Mouse (Mus musculus) macrophage (primary cell): Measurements from ENCODE around the gene Rassf4. TPM values are rescaled to one million over a fixed set of nuclear protein-coding genes. Genes with fewer than 3 reads are reported as not detected.
"Not testable (repeated sequence)": the region's sequence is repeated elsewhere in the genome, so short reads cannot be mapped to it uniquely, and the experiment has no call there.

Source experiments
- H3K27ac ChIP-seq: fragments of 350-480 bp; formaldehyde crosslinking; 2 replicates; pipeline ENCODE4 v1.9.0; 2021
- H3K36me3 ChIP-seq: fragments of 350-480 bp; formaldehyde crosslinking; 2 replicates; pipeline ENCODE4 v1.9.0; 2021; ENCODE audit errors: inconsistent target
- H3K4me3 ChIP-seq: fragments of 350-480 bp; formaldehyde crosslinking; 2 replicates; pipeline ENCODE4 v1.9.0; 2021; ENCODE audit errors: inconsistent target
- H3K79me2 ChIP-seq: fragments of 350-480 bp; formaldehyde crosslinking; 2 replicates; pipeline ENCODE4 v1.9.0; 2021; ENCODE audit errors: inconsistent target
- WGBS: methylation state at CpG from one replicate; pipeline ENCODE4 v1.1.7; 2026; ENCODE audit warnings: inconsistent platforms; ENCODE audit not compliant: missing documents; 5-methylcytosine and 5-hydroxymethylcytosine counted together
- polyA plus RNA-seq: library from polyadenylated mRNA; stranded (reverse); fragments of 250-400 nt; gene quantifications from 3 replicates; pipeline ENCODE4 v1.2.4, GENCODE M21; 2018; ENCODE audit warnings: inconsistent platforms

The Rassf4 gene
- polyA plus RNA-seq, 1 experiment from 2014 or later, result 138 TPM

DNA sequence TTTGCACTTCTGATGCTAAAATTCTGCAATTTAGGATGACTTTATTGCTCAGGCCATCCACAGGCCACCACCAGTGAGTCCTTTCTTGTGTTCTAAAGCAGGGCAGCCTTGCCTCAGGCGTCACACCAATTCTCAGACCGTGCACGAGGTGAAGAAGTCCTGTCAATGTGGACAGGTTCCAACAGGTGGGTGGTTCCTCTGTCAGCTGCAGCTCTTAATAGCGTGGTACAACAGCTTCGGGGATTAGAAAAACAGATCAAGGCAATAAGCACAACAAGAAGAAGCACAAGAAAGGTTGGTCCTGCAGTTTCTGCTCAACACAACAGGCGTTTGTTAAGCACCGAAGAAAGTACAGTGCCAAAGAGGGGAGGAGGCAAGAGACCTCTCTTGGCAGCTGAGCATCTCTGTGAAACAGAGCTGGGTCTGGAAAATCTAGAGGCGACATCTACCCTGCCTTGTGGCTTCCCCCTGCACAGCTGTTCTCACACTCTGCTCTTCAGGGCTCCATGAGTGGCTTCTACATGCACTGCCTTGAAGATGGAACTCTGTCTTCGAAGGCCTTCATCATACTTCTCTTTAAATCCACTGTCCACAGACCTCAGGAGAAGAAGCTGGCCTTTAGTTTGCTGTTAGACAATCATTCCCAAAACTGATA, 37.0 kb downstream of the Rassf4 start:
- H3K4me3 ChIP-seq, result no peak overlapping the region
- no peak overlapping the region for H3K27ac ChIP-seq
- peaks cover 77% of the 10 kb centered on the region for H3K36me3 ChIP-seq
- WGBS, result 70% methylated on average over 9 of the region's 9 CpGs
- no peaks in the 10 kb centered on the region for H3K79me2 ChIP-seq

DNA sequence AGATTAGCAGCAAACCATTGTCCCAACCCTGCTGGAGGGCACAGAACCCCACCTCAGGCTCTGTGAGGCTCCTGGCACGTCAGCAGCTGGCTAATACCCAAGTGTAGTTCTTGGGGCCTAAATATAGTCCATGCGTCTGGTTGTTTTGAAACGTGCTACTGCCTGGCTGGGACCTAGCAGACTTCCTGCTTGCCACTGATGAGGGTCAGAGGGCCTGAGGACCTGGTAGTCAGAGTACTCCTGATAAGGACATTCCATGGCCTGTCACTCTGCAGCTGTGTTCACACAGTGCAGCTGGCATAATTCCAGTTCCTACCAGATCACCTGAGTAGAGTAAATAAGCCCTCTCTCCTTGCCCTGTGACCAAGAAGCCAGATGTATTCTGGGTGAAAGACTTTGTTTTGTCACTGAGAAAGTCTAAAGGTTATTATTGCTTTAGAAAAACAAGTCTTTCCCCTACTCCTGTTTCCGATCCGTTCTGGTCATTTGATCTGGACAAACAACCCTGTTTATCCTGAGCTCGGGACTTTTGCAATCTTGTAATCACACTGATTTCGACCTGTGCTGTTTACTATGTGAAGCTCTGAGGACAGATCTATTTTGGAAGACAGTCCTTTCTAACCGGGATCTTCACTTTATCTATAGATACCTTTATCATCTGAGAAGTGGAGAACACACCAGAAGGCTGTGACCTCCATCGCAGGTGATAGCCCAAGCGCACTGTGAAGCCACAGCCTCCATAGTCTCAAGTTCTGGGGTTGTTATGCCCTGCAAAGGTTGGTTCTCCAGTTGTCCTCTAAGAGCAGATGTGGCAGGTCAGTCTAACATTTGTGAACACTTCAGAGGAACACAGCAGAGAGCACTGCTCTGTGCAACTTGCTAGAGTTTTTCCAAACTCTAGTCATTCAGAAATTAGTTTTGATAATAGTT, 38.2 kb downstream of the Rassf4 start:
- Histone ChIP-seq H3K79me2 (no peaks in the 10 kb centered on the region), H3K36me3 (peaks cover 65% of the 10 kb centered on the region), H3K27ac (no peak overlapping the region), H3K4me3 (no peak overlapping the region)
- WGBS, result 58% methylated on average over 10 of the region's 10 CpGs

- Histone ChIP-seq H3K27ac (no peak overlapping the region), H3K79me2 (no peaks in the 10 kb centered on the region), H3K4me3 (no peak overlapping the region), H3K36me3 (peaks cover 50% of the 10 kb centered on the region)
- 94% methylated on average over 17 of the region's 17 CpGs for WGBS
These were observed 39.7 kb downstream of the Rassf4 start for GRCm38 (mm10) chr6:116633741-116634695.

- WGBS, result 53% methylated on average over 1 of the region's 1 CpGs
- Histone ChIP-seq H3K27ac (no peak overlapping the region), H3K79me2 (peaks cover 12% of the 10 kb centered on the region; the same call in 1 of the 2 replicates), H3K36me3 (peaks cover 31% of the 10 kb centered on the region), H3K4me3 (no peak overlapping the region)
These were observed 41.6 kb downstream of the Rassf4 start for GRCm38 (mm10) chr6:116632129-116632528.

DNA sequence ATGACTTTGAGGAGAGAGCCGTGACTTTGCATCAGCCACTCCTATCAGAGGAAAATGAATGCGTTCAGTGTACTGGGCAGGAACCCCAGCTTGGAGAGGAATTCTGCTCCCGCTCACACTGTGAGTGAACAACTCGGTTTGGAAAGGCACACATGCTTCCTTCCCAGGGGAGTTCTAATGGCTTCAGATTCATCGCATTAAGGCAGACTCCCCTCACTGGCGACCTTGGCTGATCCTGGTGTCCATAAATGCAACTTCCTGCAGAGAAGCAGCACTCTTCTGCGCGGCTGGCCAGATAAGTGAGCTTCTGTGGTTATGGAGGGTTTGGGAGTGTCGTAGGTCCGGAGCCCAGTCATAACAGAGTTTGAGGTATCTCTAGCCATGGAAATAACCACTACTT, 44.0 kb downstream of the Rassf4 start:
- Histone ChIP-seq H3K4me3 (no peak overlapping the region), H3K79me2 (peaks cover 12% of the 10 kb centered on the region; the same call in 1 of the 2 replicates), H3K36me3 (peaks cover 9% of the 10 kb centered on the region), H3K27ac (no peak overlapping the region)
- WGBS, result 88% methylated on average over 10 of the region's 10 CpGs

- peak within 1 kb of the TSS; percentile 35 for H3K27ac ChIP-seq
- peak within 1 kb of the TSS; percentile 74 for H3K4me3 ChIP-seq
- H3K79me2 ChIP-seq, result peaks cover 12% of the 10 kb centered on the region; the same call in 1 of the 2 replicates
- no peaks in the 10 kb centered on the region; the same call in 1 of the 2 replicates for H3K36me3 ChIP-seq
- 1% methylated on average over 56 of the region's 56 CpGs for WGBS
These were observed 45.1 kb downstream of the Rassf4 start, which contains the start of gene Zfp422 for GRCm38 (mm10) chr6:116628539-116629171. Gene Zfp422, minus strand, starts transcription at chr6:116628999.

DNA sequence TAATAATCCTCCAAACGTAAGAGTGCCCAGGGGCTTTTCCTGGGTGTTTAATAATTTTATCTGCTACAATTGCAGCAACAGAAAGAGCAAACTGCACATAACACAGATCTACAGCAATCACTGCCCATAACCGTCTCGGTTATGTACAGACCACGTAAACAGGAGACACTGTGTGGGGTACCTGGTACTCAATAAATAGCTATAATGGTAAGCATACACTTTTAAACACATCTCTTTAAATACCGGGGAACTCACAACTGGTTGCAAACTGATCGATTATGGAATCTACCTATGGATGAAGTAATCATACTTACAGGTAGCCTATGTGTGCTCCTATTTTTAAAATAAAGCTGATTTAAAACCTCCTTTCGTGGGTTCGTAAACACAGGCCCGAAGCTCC, 45.7 kb downstream of the Rassf4 start:
- WGBS, result 16% methylated on average over 9 of the region's 9 CpGs
- peak overlapping the region; percentile 35 for H3K27ac ChIP-seq

DNA sequence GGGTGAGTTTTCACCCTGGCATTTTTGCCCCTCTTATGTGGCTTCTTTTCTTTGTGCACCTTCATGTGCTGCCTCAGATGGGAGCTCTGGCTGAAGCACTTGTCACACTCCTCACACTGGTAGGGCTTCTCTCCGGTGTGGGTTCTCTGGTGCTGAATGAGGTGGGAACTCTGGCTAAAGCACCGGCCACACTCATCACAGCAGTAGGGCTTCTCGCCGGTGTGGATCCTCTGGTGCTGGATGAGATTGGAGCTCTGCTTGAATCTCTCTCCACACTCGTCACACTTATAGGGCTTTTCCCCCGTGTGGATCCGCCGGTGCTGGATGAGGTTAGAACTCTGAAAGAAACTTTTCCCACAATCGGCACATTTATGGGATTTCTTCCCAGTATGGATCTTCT, 47.3 kb downstream of the Rassf4 start:
- 96% methylated on average over 4 of the region's 9 CpGs for WGBS
- H3K27ac ChIP-seq, H3K4me3 ChIP-seq, H3K36me3 ChIP-seq: not testable (repeated sequence)
- peaks cover 12% of the 10 kb centered on the region; the same call in 1 of the 2 replicates for H3K79me2 ChIP-seq

More for the DNA sequence above, 45.7 kb downstream of the Rassf4 start:
- peaks cover 12% of the 10 kb centered on the region; the same call in 1 of the 2 replicates for H3K79me2 ChIP-seq
- H3K4me3 ChIP-seq, result peak overlapping the region; percentile 74
- H3K36me3 ChIP-seq, result no peaks in the 10 kb centered on the region

- H3K36me3 ChIP-seq, result no peaks in the 10 kb centered on the region
- WGBS, result 23% methylated on average over 8 of the region's 8 CpGs
- H3K79me2 ChIP-seq, result no peaks in the 10 kb centered on the region
- H3K27ac ChIP-seq, result peak overlapping the region; percentile 50
- H3K4me3 ChIP-seq, result no peak overlapping the region
These were observed 52.3 kb downstream of the Rassf4 start for GRCm38 (mm10) chr6:116621318-116622023.

- Histone ChIP-seq H3K27ac (no peak overlapping the region), H3K4me3 (no peak overlapping the region), H3K79me2 (no peaks in the 10 kb centered on the region), H3K36me3 (no peaks in the 10 kb centered on the region)
These were observed 55.7 kb downstream of the Rassf4 start for GRCm38 (mm10) chr6:116618073-116618472.

- Histone ChIP-seq H3K36me3 (no peaks in the 10 kb centered on the region), H3K79me2 (no peaks in the 10 kb centered on the region), H3K27ac (no peak overlapping the region), H3K4me3 (no peak overlapping the region)
- 100% methylated on average over 2 of the region's 2 CpGs for WGBS
These were observed 58.0 kb downstream of the Rassf4 start for GRCm38 (mm10) chr6:116615719-116616118.

GRCm38 (mm10) chr6:116607230-116607629, 66.5 kb downstream of the Rassf4 start:
- Histone ChIP-seq H3K27ac (no peak overlapping the region), H3K79me2 (no peaks in the 10 kb centered on the region), H3K36me3 (no peaks in the 10 kb centered on the region), H3K4me3 (no peak overlapping the region)
- WGBS, result 39% methylated on average over 4 of the region's 4 CpGs

GRCm38 (mm10) chr6:116600969-116601368, 72.8 kb downstream of the Rassf4 start:
- not testable (repeated sequence) for H3K79me2 ChIP-seq, H3K36me3 ChIP-seq, H3K27ac ChIP-seq, H3K4me3 ChIP-seq
